Mouse (Mus musculus): ENCODE measurements at regions not wholly inside any gene's neighbourhood (a gene's known extent, or its start where the extent isn't known, plus 50 kb on each side); places are given as distances from the start of the nearest gene placed in this dataset.

- Histone ChIP-seq H3K4me1 (ENCODE audit: control insufficient read depth, insufficient read depth, low read length) (no peaks in the 10 kb centered on the region), H3K4me2 (no peak overlapping the region), H3K36me3 (ENCODE audit: control insufficient read depth, insufficient read depth, low read length) (no peaks in the 10 kb centered on the region), H3K9ac (ENCODE audit: low read length) (no peak overlapping the region), H3K27ac (ENCODE audit: low read depth, low read length) (no peak overlapping the region), H3K27me3 (ENCODE audit: control insufficient read depth, insufficient read depth, low read length) (no peaks in the 10 kb centered on the region), H3K4me3 (ENCODE audit: low read depth, low read length) (no peak overlapping the region), H3K9me3 (ENCODE audit: control insufficient read depth, low read length) (no peaks in the 10 kb centered on the region)
- no peak for DNase-seq (ENCODE audit: low spot score, missing footprints)
- WGBS, result 59% methylated on average over 5 of the region's 5 CpGs
- no peak for ATAC-seq (ENCODE audit: low FRiP score)
These were observed 86.2 kb upstream of the Rab3gap2 start for GRCm38 (mm10) chr1:185117711-185118110.

GRCm38 (mm10) chr1:185113687-185114086 is 90.2 kb upstream of the Rab3gap2 start:
- WGBS, result 88% methylated on average over 6 of the region's 6 CpGs

GRCm38 (mm10) chr1:185112017-185112399 is 91.9 kb upstream of the Rab3gap2 start:
- H3K4me3 ChIP-seq (ENCODE audit: low read depth, low read length), result no peak overlapping the region
- H3K9ac ChIP-seq (ENCODE audit: low read length), result no peak overlapping the region
- H3K36me3 ChIP-seq (ENCODE audit: control insufficient read depth, insufficient read depth, low read length), result no peaks in the 10 kb centered on the region
- DNase-seq (ENCODE audit: low spot score, missing footprints), result no peak
- no peak overlapping the region for H3K4me2 ChIP-seq
- no peaks in the 10 kb centered on the region for H3K27me3 ChIP-seq (ENCODE audit: control insufficient read depth, insufficient read depth, low read length)
- no peaks in the 10 kb centered on the region for H3K9me3 ChIP-seq (ENCODE audit: control insufficient read depth, low read length)
- no peak overlapping the region for H3K27ac ChIP-seq (ENCODE audit: low read depth, low read length)
- ATAC-seq (ENCODE audit: low FRiP score), result no peak
- WGBS, result 73% methylated on average over 4 of the region's 4 CpGs
- no peaks in the 10 kb centered on the region for H3K4me1 ChIP-seq (ENCODE audit: control insufficient read depth, insufficient read depth, low read length)

More at GRCm38 (mm10) chr1:185113687-185114086, 90.2 kb upstream of the Rab3gap2 start:
- Histone ChIP-seq H3K4me3 (ENCODE audit: low read depth, low read length) (no peak overlapping the region), H3K9me3 (ENCODE audit: control insufficient read depth, low read length) (no peaks in the 10 kb centered on the region), H3K27ac (ENCODE audit: low read depth, low read length) (no peak overlapping the region), H3K4me1 (ENCODE audit: control insufficient read depth, insufficient read depth, low read length) (no peaks in the 10 kb centered on the region), H3K36me3 (ENCODE audit: control insufficient read depth, insufficient read depth, low read length) (no peaks in the 10 kb centered on the region), H3K27me3 (ENCODE audit: control insufficient read depth, insufficient read depth, low read length) (no peaks in the 10 kb centered on the region), H3K9ac (ENCODE audit: low read length) (no peak overlapping the region), H3K4me2 (no peak overlapping the region)
- ATAC-seq (ENCODE audit: low FRiP score) (no peak), DNase-seq (ENCODE audit: low spot score, missing footprints) (no peak)

- no peak overlapping the region for H3K27ac ChIP-seq (ENCODE audit: low read depth, low read length)
- H3K27me3 ChIP-seq (ENCODE audit: control insufficient read depth, insufficient read depth, low read length), result no peaks in the 10 kb centered on the region
- no peaks in the 10 kb centered on the region for H3K36me3 ChIP-seq (ENCODE audit: control insufficient read depth, insufficient read depth, low read length)
- WGBS, result 82% methylated on average over 10 of the region's 10 CpGs
- no peaks in the 10 kb centered on the region for H3K9me3 ChIP-seq (ENCODE audit: control insufficient read depth, low read length)
- ATAC-seq (ENCODE audit: low FRiP score) (no peak), DNase-seq (ENCODE audit: low spot score, missing footprints) (no peak)
- H3K4me2 ChIP-seq, result no peak overlapping the region
- no peaks in the 10 kb centered on the region for H3K4me1 ChIP-seq (ENCODE audit: control insufficient read depth, insufficient read depth, low read length)
- H3K9ac ChIP-seq (ENCODE audit: low read length), result no peak overlapping the region
- H3K4me3 ChIP-seq (ENCODE audit: low read depth, low read length), result no peak overlapping the region
These were observed 92.4 kb upstream of the Rab3gap2 start for GRCm38 (mm10) chr1:185111347-185112016.

- Histone ChIP-seq H3K36me3 (ENCODE audit: control insufficient read depth, insufficient read depth, low read length) (no peaks in the 10 kb centered on the region), H3K9ac (ENCODE audit: low read length) (no peak overlapping the region), H3K27me3 (ENCODE audit: control insufficient read depth, insufficient read depth, low read length) (no peaks in the 10 kb centered on the region), H3K27ac (ENCODE audit: low read depth, low read length) (no peak overlapping the region), H3K4me3 (ENCODE audit: low read depth, low read length) (no peak overlapping the region), H3K4me2 (no peak overlapping the region), H3K4me1 (ENCODE audit: control insufficient read depth, insufficient read depth, low read length) (peaks cover 2% of the 10 kb centered on the region; the same call in 1 of the 2 replicates), H3K9me3 (ENCODE audit: control insufficient read depth, low read length) (no peaks in the 10 kb centered on the region)
- 25% methylated on average over 7 of the region's 7 CpGs for WGBS
- peak; percentile 80 for ATAC-seq (ENCODE audit: low FRiP score)
- DNase-seq (ENCODE audit: low spot score, missing footprints), result no peak
These were observed 98.7 kb upstream of the Rab3gap2 start for GRCm38 (mm10) chr1:185104945-185105884.

- Histone ChIP-seq H3K4me2 (no peak overlapping the region), H3K4me1 (ENCODE audit: control insufficient read depth, insufficient read depth, low read length) (peaks cover 16% of the 10 kb centered on the region), H3K9me3 (ENCODE audit: control insufficient read depth, low read length) (no peaks in the 10 kb centered on the region), H3K4me3 (ENCODE audit: low read depth, low read length) (no peak overlapping the region), H3K27me3 (ENCODE audit: control insufficient read depth, insufficient read depth, low read length) (no peaks in the 10 kb centered on the region), H3K27ac (ENCODE audit: low read depth, low read length) (no peak overlapping the region), H3K36me3 (ENCODE audit: control insufficient read depth, insufficient read depth, low read length) (no peaks in the 10 kb centered on the region), H3K9ac (ENCODE audit: low read length) (no peak overlapping the region)
- no peak for DNase-seq (ENCODE audit: low spot score, missing footprints)
- no peak for ATAC-seq (ENCODE audit: low FRiP score)
- 84% methylated on average over 4 of the region's 4 CpGs for WGBS
These were observed 100.1 kb upstream of the Rab3gap2 start for GRCm38 (mm10) chr1:185103803-185104202.

- Histone ChIP-seq H3K36me3 (ENCODE audit: control insufficient read depth, insufficient read depth, low read length) (no peaks in the 10 kb centered on the region), H3K4me3 (ENCODE audit: low read depth, low read length) (no peak overlapping the region), H3K9ac (ENCODE audit: low read length) (peak overlapping the region; percentile 24; the same call in 1 of the 2 replicates), H3K27ac (ENCODE audit: low read depth, low read length) (peak overlapping the region; percentile 60), H3K9me3 (ENCODE audit: control insufficient read depth, low read length) (no peaks in the 10 kb centered on the region), H3K4me1 (ENCODE audit: control insufficient read depth, insufficient read depth, low read length) (peaks cover 25% of the 10 kb centered on the region), H3K27me3 (ENCODE audit: control insufficient read depth, insufficient read depth, low read length) (no peaks in the 10 kb centered on the region), H3K4me2 (peak overlapping the region; percentile 38)
- WGBS, result 9% methylated on average over 18 of the region's 18 CpGs
- peak; percentile 95 for DNase-seq (ENCODE audit: low spot score, missing footprints)
- ATAC-seq (ENCODE audit: low FRiP score), result peak; percentile 72
These were observed 99.9 kb upstream of the Mark1 start for GRCm38 (mm10) chr1:185098975-185099958.

- DNase-seq (ENCODE audit: low spot score, missing footprints) (peak; percentile 90), ATAC-seq (ENCODE audit: low FRiP score) (peak; percentile 30)
- Histone ChIP-seq H3K9ac (ENCODE audit: low read length) (peak overlapping the region; percentile 25; the same call in 1 of the 2 replicates), H3K9me3 (ENCODE audit: control insufficient read depth, low read length) (no peaks in the 10 kb centered on the region), H3K36me3 (ENCODE audit: control insufficient read depth, insufficient read depth, low read length) (no peaks in the 10 kb centered on the region), H3K4me2 (peak overlapping the region; percentile 38), H3K4me1 (ENCODE audit: control insufficient read depth, insufficient read depth, low read length) (peaks cover 25% of the 10 kb centered on the region), H3K4me3 (ENCODE audit: low read depth, low read length) (no peak overlapping the region), H3K27ac (ENCODE audit: low read depth, low read length) (peak overlapping the region; percentile 60), H3K27me3 (ENCODE audit: control insufficient read depth, insufficient read depth, low read length) (no peaks in the 10 kb centered on the region)
- WGBS, result 3% methylated on average over 17 of the region's 17 CpGs
These were observed 99.0 kb upstream of the Mark1 start for GRCm38 (mm10) chr1:185098195-185098974.

Data from midbrain, embryonic 11.5 days (tissue).